Mouse (Mus musculus) olfactory bulb, adult 2 months (tissue): ENCODE measurements around the gene Pheta1. TPM values are rescaled to one million over a fixed set of nuclear protein-coding genes. Genes with fewer than 3 reads are reported as not detected.
"Not testable (repeated sequence)": the region's sequence is repeated elsewhere in the genome, so short reads cannot be mapped to it uniquely, and the experiment has no call there.

Experiments
- H3K27ac ChIP-seq: fragments of 200-500 bp; 2 replicates; pipeline ENCODE4 v1.5.1; 2012; ENCODE audit warnings: low read depth, low read length; ENCODE audit not compliant: insufficient read depth
- H3K4me1 ChIP-seq: fragments of 200-500 bp; 2 replicates; pipeline ENCODE4 v1.6.1; 2012; ENCODE audit warnings: low read length; ENCODE audit not compliant: control insufficient read depth, insufficient read depth
- H3K4me3 ChIP-seq: fragments of 200-500 bp; 2 replicates; pipeline ENCODE4 v1.5.1; 2012; ENCODE audit warnings: mild to moderate bottlenecking, low read depth, low read length, moderate library complexity; ENCODE audit not compliant: insufficient read depth
- CTCF ChIP-seq: fragments of 200-500 bp; IDR thresholded peaks from 2 replicates; pipeline ENCODE4 v1.5.1; 2012; ENCODE audit warnings: low read depth, mild to moderate bottlenecking, low read length, moderate library complexity; ENCODE audit not compliant: insufficient read depth
- POLR2A ChIP-seq: fragments of 200-500 bp; IDR thresholded peaks from 2 replicates; pipeline ENCODE4 v1.6.1; 2012; ENCODE audit warnings: mild to moderate bottlenecking, low read depth, low read length, moderate library complexity; ENCODE audit not compliant: insufficient read depth
- WGBS: fragments of 180-500 bp; shearing (Covaris S2); methylation state at CpG from one replicate; pipeline ENCODE4 v1.1.7; 2018; 5-methylcytosine and 5-hydroxymethylcytosine counted together
- polyA plus RNA-seq: library from polyadenylated mRNA; stranded (reverse); fragments of >200 nt; gene quantifications from 2 replicates; pipeline ENCODE4 v1.2.4, GENCODE M21; 2012; ENCODE audit warnings: low replicate concordance; ENCODE audit not compliant: missing spikeins, insufficient read depth, insufficient read length

Pheta1 gene
- polyA plus RNA-seq, 1 experiment = not detected

- 8% methylated on average over 46 of the region's 46 CpGs for WGBS
- Histone ChIP-seq H3K4me1 (peaks cover 48% of the 10 kb centered on the region), H3K27ac (no peak overlapping the region), H3K4me3 (peak overlapping the region; percentile 28)
- TF ChIP-seq CTCF (no peak), POLR2A (no peak)
Observed at GRCm38 (mm10) chr5:121838341-121839127, 10.2 kb upstream of the Pheta1 start.

DNA sequence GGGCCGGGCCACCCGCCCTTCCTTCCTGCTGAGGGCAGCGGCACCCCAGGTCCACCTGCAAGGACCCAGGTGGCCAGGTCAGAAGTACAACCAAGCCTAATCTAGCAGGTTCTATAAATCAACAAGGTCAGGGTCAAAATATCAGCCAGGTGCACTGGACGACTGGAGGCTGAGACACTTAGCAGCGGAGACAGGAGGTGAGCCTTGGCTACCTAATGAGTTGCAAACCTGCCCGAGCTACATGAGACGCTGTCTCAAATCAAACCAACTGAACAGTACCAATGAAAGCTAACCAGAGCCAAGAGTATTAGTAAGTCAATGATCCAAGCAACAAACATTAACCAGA, 9.7 kb upstream of the Pheta1 start:
- Histone ChIP-seq H3K4me1 (peaks cover 42% of the 10 kb centered on the region), H3K4me3 (no peak overlapping the region), H3K27ac (no peak overlapping the region)
- TF ChIP-seq CTCF = no peak
- no peak for TF ChIP-seq POLR2A
- WGBS = 71% methylated on average over 7 of the region's 7 CpGs

DNA sequence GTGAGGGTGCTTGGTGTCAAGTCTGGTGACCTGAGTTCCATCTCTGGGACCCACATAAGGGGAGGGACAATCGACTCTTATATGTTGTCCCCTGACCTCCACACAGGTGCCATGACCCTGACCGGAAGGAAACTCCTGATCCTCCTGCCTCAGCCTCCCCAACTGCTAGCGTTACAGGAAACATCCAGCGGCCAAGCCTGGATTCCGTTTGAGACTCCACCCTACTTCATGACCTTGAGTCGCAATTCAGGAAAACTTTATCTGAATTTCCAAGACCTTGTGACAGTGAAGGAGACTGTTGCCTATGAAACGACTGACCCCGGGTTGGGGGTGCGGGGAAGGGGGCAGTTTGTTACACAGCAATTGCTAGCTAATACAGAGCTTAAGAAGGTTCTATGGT, 7.3 kb upstream of the Pheta1 start:
- peaks cover 25% of the 10 kb centered on the region for H3K4me1 ChIP-seq

GRCm38 (mm10) chr5:121841973-121842372, 6.8 kb upstream of the Pheta1 start:
- no peak overlapping the region for H3K27ac ChIP-seq
- WGBS = 52% methylated on average over 10 of the region's 10 CpGs
- H3K4me3 ChIP-seq = no peak overlapping the region
- H3K4me1 ChIP-seq = peaks cover 24% of the 10 kb centered on the region
- TF ChIP-seq POLR2A (no peak), CTCF (no peak)

More for the DNA sequence above, 7.3 kb upstream of the Pheta1 start:
- Histone ChIP-seq H3K4me3 (no peak overlapping the region), H3K27ac (no peak overlapping the region)
- 94% methylated on average over 9 of the region's 9 CpGs for WGBS
- TF ChIP-seq POLR2A (no peak), CTCF (no peak)

DNA sequence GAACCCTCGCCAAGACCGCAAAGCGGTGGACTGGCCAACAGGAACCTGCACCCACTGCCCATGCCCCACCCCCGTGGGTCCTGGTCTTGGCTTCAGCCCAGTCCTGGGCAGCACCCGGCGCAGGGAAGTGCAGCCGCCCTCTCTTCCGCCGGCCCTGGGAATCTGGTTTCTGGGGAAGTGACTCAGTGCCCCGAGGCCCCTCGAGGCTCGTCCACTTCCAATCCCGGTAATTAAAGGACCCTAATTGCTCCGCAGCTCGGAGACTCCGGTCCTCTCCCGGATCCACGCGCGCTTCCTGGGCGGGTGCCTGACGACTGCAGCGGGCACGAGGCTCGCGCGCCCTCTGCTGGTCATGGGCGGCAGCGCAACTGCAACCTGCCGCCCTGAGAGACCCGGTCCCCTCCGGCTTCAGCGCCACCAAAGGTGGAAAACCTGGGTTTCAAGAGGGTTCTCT, 6.1 kb upstream of the Pheta1 start:
- 1% methylated on average over 33 of the region's 33 CpGs for WGBS
- H3K27ac ChIP-seq = no peak overlapping the region
- peak overlapping the region; percentile 56 for H3K4me3 ChIP-seq
- peaks cover 17% of the 10 kb centered on the region for H3K4me1 ChIP-seq
- peak; percentile 98 for TF ChIP-seq CTCF
- TF ChIP-seq POLR2A = no peak

GRCm38 (mm10) chr5:121843138-121843905, 5.5 kb upstream of the Pheta1 start:
- no peak for TF ChIP-seq POLR2A
- TF ChIP-seq CTCF = no peak

GRCm38 (mm10) chr5:121845361-121845760, 3.4 kb upstream of the Pheta1 start:
- no peak for TF ChIP-seq CTCF
- no peak for TF ChIP-seq POLR2A
- no peak overlapping the region for H3K4me3 ChIP-seq
- peaks cover 21% of the 10 kb centered on the region for H3K4me1 ChIP-seq
- no peak overlapping the region for H3K27ac ChIP-seq
- WGBS = 44% methylated on average over 4 of the region's 4 CpGs

More at GRCm38 (mm10) chr5:121843138-121843905, 5.5 kb upstream of the Pheta1 start:
- Histone ChIP-seq H3K4me1 (peaks cover 17% of the 10 kb centered on the region), H3K27ac (no peak overlapping the region), H3K4me3 (no peak overlapping the region)
- 20% methylated on average over 17 of the region's 17 CpGs for WGBS

DNA sequence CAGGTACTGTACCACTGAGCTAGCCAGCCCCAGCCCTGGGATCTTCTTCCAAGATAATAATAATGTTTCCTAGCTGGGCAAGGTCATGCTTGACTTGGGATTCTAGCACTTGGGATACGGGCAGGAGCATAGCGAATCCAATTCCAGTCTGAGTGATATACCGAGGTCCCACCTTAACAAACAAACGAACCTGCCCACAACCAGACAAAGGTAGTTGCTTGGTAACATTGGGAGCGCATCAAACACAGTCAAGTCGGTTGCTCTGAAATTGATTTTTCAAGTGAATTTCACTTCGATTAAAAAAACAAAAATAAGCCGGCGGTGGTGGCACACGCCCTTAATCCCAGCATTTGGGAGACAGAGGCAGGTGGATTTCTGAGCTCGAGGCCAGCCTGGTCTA, 2.5 kb upstream of the Pheta1 start:
- Histone ChIP-seq H3K4me3 (no peak overlapping the region), H3K27ac (no peak overlapping the region), H3K4me1 (peaks cover 30% of the 10 kb centered on the region)
- no peak for TF ChIP-seq POLR2A
- TF ChIP-seq CTCF = no peak
- WGBS = 90% methylated on average over 11 of the region's 11 CpGs

- not testable (repeated sequence) for H3K4me3 ChIP-seq, H3K27ac ChIP-seq
- H3K4me1 ChIP-seq = peaks cover 37% of the 10 kb centered on the region
- WGBS = 87% methylated on average over 3 of the region's 3 CpGs
Observed at GRCm38 (mm10) chr5:121847269-121847668, 1.5 kb upstream of the Pheta1 start.
